Comparison of ENCODE assay signal across 8 mouse cellular contexts in the genomic region with DNA sequence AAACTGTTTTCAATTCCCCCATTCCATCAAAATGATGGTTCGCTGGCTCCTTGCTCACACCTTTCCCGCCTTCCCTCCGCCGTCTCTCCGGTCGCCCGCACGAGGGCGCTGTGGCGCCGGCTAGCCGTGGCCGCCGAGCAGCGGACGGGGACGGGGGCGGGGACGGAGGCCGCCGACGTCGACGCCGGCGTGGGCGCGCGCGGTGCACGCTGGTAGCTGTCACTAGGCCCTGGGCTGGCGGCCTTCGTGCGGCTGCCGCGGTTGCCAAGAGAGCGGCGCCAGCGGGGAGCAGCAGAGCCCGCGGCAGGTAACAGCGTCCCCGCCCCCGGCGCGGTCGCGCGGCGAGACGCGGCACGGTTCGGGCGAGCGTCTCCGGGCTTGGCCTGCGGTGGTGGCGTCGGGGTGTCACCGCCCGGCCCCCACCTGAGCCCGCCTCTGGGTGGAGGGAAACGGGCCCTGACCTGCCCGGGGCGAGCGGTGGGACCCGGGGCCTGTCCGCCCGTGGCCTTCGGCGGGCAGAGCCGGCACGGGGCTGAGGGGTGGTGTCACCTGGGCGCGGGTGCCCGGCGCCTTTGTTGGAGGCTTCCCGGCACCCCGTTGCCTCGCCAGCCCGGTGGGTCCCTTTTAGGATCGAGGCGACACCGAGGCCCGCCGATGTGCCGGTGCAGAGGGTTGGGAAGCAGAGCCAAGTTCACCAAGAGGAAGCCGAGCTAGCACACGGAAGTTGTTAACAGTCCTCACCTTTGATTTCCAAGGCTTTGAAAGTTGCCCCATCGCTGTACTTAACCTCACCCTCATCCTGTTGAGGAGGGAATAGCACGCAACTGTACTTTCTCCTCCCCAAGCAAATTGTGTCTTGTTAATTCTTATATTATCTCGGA. TPM values are rescaled to one million over a fixed set of nuclear protein-coding genes. Genes with fewer than 3 reads are reported as not detected.
A peak's percentile ranks its signal among the peaks of the same experiment; 100 is the strongest.
DNase-seq lines count a peak whose midpoint lies in the region; ATAC-seq and TF ChIP-seq lines count a peak whose summit lies in the region.

A gene (plus strand): TSS at position 165 of the 881 bp plus-strand sequence.

- peak within 1 kb of the TSS; percentile 76 for H3K4me2 ChIP-seq in forebrain, embryonic 14.5 days (ENCODE audit: low read length)
- peak within 1 kb of the TSS; percentile 83 for H3K4me2 ChIP-seq in lung, embryonic 15.5 days

- peak within 1 kb of the TSS; percentile 92 for H3K9ac ChIP-seq in forebrain, embryonic 14.5 days (ENCODE audit: low read length)
- H3K9ac ChIP-seq in lung, embryonic 15.5 days: peak within 1 kb of the TSS; percentile 89

- TF ChIP-seq CTCF in layer of hippocampus, adult 2 months (conservative IDR thresholded peaks at IDR 0.05): peak; percentile 94

- intact Hi-C loops in heart, postnatal 14 days (cut with DNase I): loop anchor here (2.0 to 5.0 kb wide), 2 partner anchors 50 to 108 kb away; no protein-coding TSS in a partner anchor

- peak within 1 kb of the TSS; percentile 72 for H3K27ac ChIP-seq in forebrain, embryonic 14.5 days (ENCODE audit: low read depth, low read length)
- H3K27ac ChIP-seq in layer of hippocampus, adult 2 months: peak within 1 kb of the TSS; percentile 97
- peak within 1 kb of the TSS; percentile 81 for H3K27ac ChIP-seq in lung, embryonic 15.5 days

- DNase-seq in ES-CJ7 (ENCODE audit: low read depth, low spot score): peak; percentile 87
- peak; percentile 91 for DNase-seq in cerebellum, adult 11 months
- DNase-seq in forebrain, embryonic 14.5 days (ENCODE audit: low spot score): peak; percentile 95
- peak; percentile 97 for DNase-seq in heart, postnatal 14 days
- peak; percentile 86 to 94 for DNase-seq in layer of hippocampus, adult 2 months (ENCODE audit: low spot score in 2 of 2)
- peak; percentile 82 for DNase-seq in ovary, adult 18-20 months (ENCODE audit: low spot score)
- DNase-seq in thymus, postnatal 0 days (ENCODE audit: low spot score): peak; percentile 94

- no peaks in the 10 kb centered on the region for H3K9me3 ChIP-seq in forebrain, embryonic 14.5 days (replicated peaks; ENCODE audit: control insufficient read depth, low read length)
- no peaks in the 10 kb centered on the region for H3K9me3 ChIP-seq in lung, embryonic 15.5 days

- peaks cover 2% of the 10 kb centered on the region; the same call in 1 of the 2 replicates for H3K4me1 ChIP-seq in forebrain, embryonic 14.5 days (ENCODE audit: control insufficient read depth, insufficient read depth, low read length)
- H3K4me1 ChIP-seq in lung, embryonic 15.5 days: peaks cover 7% of the 10 kb centered on the region; the same call in 1 of the 2 replicates

- no peaks in the 10 kb centered on the region for H3K36me3 ChIP-seq in forebrain, embryonic 14.5 days (ENCODE audit: control insufficient read depth, insufficient read depth, low read length)
- no peaks in the 10 kb centered on the region for H3K36me3 ChIP-seq in lung, embryonic 15.5 days

- no peaks in the 10 kb centered on the region for H3K27me3 ChIP-seq in forebrain, embryonic 14.5 days (replicated peaks; ENCODE audit: control insufficient read depth, insufficient read depth, low read length)
- peaks cover 5% of the 10 kb centered on the region; the same call in 1 of the 2 replicates for H3K27me3 ChIP-seq in lung, embryonic 15.5 days

- peak; percentile 95 for ATAC-seq in forebrain, embryonic 14.5 days
- ATAC-seq in lung, embryonic 15.5 days (ENCODE audit: borderline replicate concordance, extremely low read depth, low FRiP score, low TSS enrichment): peak; percentile 96

- under 1% methylated on average over 86 of the region's 93 CpGs for WGBS in forebrain, embryonic 14.5 days
- under 1% methylated on average over 91 of the region's 93 CpGs for WGBS in lung, embryonic 15.5 days

- peak within 1 kb of the TSS; percentile 88 for H3K4me3 ChIP-seq in forebrain, embryonic 14.5 days (ENCODE audit: low read depth, low read length)
- peak within 1 kb of the TSS; percentile 82 for H3K4me3 ChIP-seq in layer of hippocampus, adult 2 months
- peak within 1 kb of the TSS; percentile 88 for H3K4me3 ChIP-seq in lung, embryonic 15.5 days

RNA-seq across cellular contexts. Expression of the gene that starts here (rescaled TPM):
- polyA plus RNA-seq in forebrain, embryonic 14.5 days (2014; fragmentation: Nextera tagmentation; extraction: Ambion mirVana): 28.6 and 45.4 TPM in 2 replicates
- total RNA-seq in heart, postnatal 14 days (2021): 10 to 100 TPM; 22.2 to 24.2 TPM
- 10 to 100 TPM; 60.3 to 63.1 TPM for total RNA-seq in layer of hippocampus, adult 2 months (2021)
- polyA plus RNA-seq in lung, embryonic 15.5 days (2015; fragmentation: Nextera tagmentation; extraction: Ambion mirVana): 10.3 and 12.3 TPM in 2 replicates
- polyA plus RNA-seq in thymus, postnatal 0 days (2015; fragmentation: Nextera tagmentation; extraction: Ambion mirVana): 14.0 and 16.9 TPM in 2 replicates

Comparison
In these comparisons a context has a peak if more than half of its experiments do, and no peak if none do; other contexts are left out.
1. Peak in every context shown above with its lines: DNase-seq, ATAC-seq, H3K4me3 ChIP-seq and H3K27ac ChIP-seq.